Mouse (Mus musculus): ENCODE measurements around the gene Golph3.

Gene Golph3

GRCm38 (mm10) chr15:12321091-12321787 lies at the start of gene Golph3:
Golph3 (plus strand) TSS chr15:12321450.
- WGBS: 1% methylated on average over 74 of the region's 74 CpGs

GRCm38 (mm10) chr15:12273325-12274052 lies 47.8 kb upstream of the Golph3 start:
- WGBS: 74% methylated on average over 12 of the region's 12 CpGs

GRCm38 (mm10) chr15:12274053-12274769 lies 47.0 kb upstream of the Golph3 start:
- whole genome bisulfite sequencing: 56% methylated on average over 4 of the region's 4 CpGs

GRCm38 (mm10) chr15:12275091-12275623 lies 46.1 kb upstream of the Golph3 start:
- 78% methylated on average over 4 of the region's 4 CpGs for WGBS

GRCm38 (mm10) chr15:12279816-12280215 lies 41.4 kb upstream of the Golph3 start:
- 90% methylated on average over 1 of the region's 1 CpGs for WGBS

GRCm38 (mm10) chr15:12284794-12285534 lies 36.3 kb upstream of the Golph3 start:
- 43% methylated on average over 6 of the region's 6 CpGs for WGBS

GRCm38 (mm10) chr15:12285535-12285809 lies 35.8 kb upstream of the Golph3 start:
- 55% methylated on average over 5 of the region's 5 CpGs for WGBS

- WGBS: 94% methylated on average over 7 of the region's 7 CpGs
Observed at GRCm38 (mm10) chr15:12290330-12290729, 30.9 kb upstream of the Golph3 start.

GRCm38 (mm10) chr15:12291757-12292156 lies 29.5 kb upstream of the Golph3 start:
- whole genome bisulfite sequencing: 93% methylated on average over 2 of the region's 2 CpGs

- 76% methylated on average over 2 of the region's 2 CpGs for whole genome bisulfite sequencing
Observed at GRCm38 (mm10) chr15:12296228-12296627, 25.0 kb upstream of the Golph3 start.

- 76% methylated on average over 7 of the region's 7 CpGs for WGBS
Observed at GRCm38 (mm10) chr15:12298231-12298737, 23.0 kb upstream of the Golph3 start.

- 76% methylated on average over 6 of the region's 6 CpGs for WGBS
Observed at GRCm38 (mm10) chr15:12301771-12302170, 19.5 kb upstream of the Golph3 start.

- 40% methylated on average over 8 of the region's 8 CpGs for WGBS
Observed at GRCm38 (mm10) chr15:12306188-12307071, 14.8 kb upstream of the Golph3 start.

- 56% methylated on average over 4 of the region's 4 CpGs for WGBS
Observed at GRCm38 (mm10) chr15:12307114-12307513, 14.1 kb upstream of the Golph3 start.

- WGBS: 91% methylated on average over 5 of the region's 5 CpGs
Observed at GRCm38 (mm10) chr15:12308539-12308938, 12.7 kb upstream of the Golph3 start.

GRCm38 (mm10) chr15:12310676-12311075 lies 10.6 kb upstream of the Golph3 start:
- WGBS: 85% methylated on average over 4 of the region's 4 CpGs

GRCm38 (mm10) chr15:12311465-12311864 lies 9.8 kb upstream of the Golph3 start:
- WGBS: 93% methylated on average over 7 of the region's 7 CpGs

GRCm38 (mm10) chr15:12313255-12313654 lies 8.0 kb upstream of the Golph3 start:
- WGBS: 31% methylated on average over 1 of the region's 1 CpGs

GRCm38 (mm10) chr15:12314584-12314983 lies 6.7 kb upstream of the Golph3 start:
- 88% methylated on average over 5 of the region's 5 CpGs for WGBS

GRCm38 (mm10) chr15:12315996-12316395 lies 5.3 kb upstream of the Golph3 start:
- 60% methylated on average over 2 of the region's 2 CpGs for WGBS

GRCm38 (mm10) chr15:12317290-12317689 lies 4.0 kb upstream of the Golph3 start:
- WGBS: 88% methylated on average over 5 of the region's 5 CpGs
